Mouse (Mus musculus) fat pad, adult 2 months (tissue): Measurements from ENCODE around the gene Zfp598.

Source experiments
- DNase-seq: peaks from one replicate; pipeline ENCODE4 v3.0.0-alpha.2; 2011; ENCODE audit warnings: low read depth, low spot score; ENCODE audit errors: extremely low read depth

The Zfp598 gene

GRCm38 (mm10) chr17:24669545-24670245 is at the start of gene Zfp598:
Gene Zfp598, plus strand, starts transcription at chr17:24669687.
- DNase-seq: no peak

- no peak for DNase-seq
These were observed 44.0 kb upstream of the Zfp598 start for GRCm38 (mm10) chr17:24625472-24625871.

- no peak for DNase-seq
These were observed 40.8 kb upstream of the Zfp598 start for GRCm38 (mm10) chr17:24628646-24629045.

GRCm38 (mm10) chr17:24630072-24630471 is 39.4 kb upstream of the Zfp598 start:
- DNase-seq: no peak

- no peak for DNase-seq
These were observed 37.2 kb upstream of the Zfp598 start, which contains the start of the genes Tsc2 and Nthl1 for GRCm38 (mm10) chr17:24632167-24632812. Gene Tsc2, minus strand, starts transcription at chr17:24632630. Gene Nthl1, plus strand, starts transcription at chr17:24632680.

- DNase-seq: peak; percentile 19
These were observed 36.6 kb upstream of the Zfp598 start for GRCm38 (mm10) chr17:24632813-24633449.

GRCm38 (mm10) chr17:24633831-24634230 is 35.7 kb upstream of the Zfp598 start:
- no peak for DNase-seq

- no peak for DNase-seq
These were observed 34.5 kb upstream of the Zfp598 start for GRCm38 (mm10) chr17:24635024-24635423.

GRCm38 (mm10) chr17:24635694-24636093 is 33.8 kb upstream of the Zfp598 start:
- no peak for DNase-seq

GRCm38 (mm10) chr17:24636781-24637481 is 32.6 kb upstream of the Zfp598 start:
- no peak for DNase-seq

GRCm38 (mm10) chr17:24638214-24638613 is 31.3 kb upstream of the Zfp598 start:
- no peak for DNase-seq

GRCm38 (mm10) chr17:24638840-24639239 is 30.6 kb upstream of the Zfp598 start:
- DNase-seq: no peak

- no peak for DNase-seq
These were observed 29.9 kb upstream of the Zfp598 start for GRCm38 (mm10) chr17:24639571-24639988.

GRCm38 (mm10) chr17:24640119-24640518 is 29.4 kb upstream of the Zfp598 start:
- no peak for DNase-seq

- DNase-seq: no peak
These were observed 28.9 kb upstream of the Zfp598 start for GRCm38 (mm10) chr17:24640581-24640980.

GRCm38 (mm10) chr17:24641944-24642343 is 27.5 kb upstream of the Zfp598 start:
- DNase-seq: no peak

- DNase-seq: no peak
These were observed 26.6 kb upstream of the Zfp598 start for GRCm38 (mm10) chr17:24642791-24643343.

- DNase-seq: no peak
These were observed 25.3 kb upstream of the Zfp598 start for GRCm38 (mm10) chr17:24644030-24644715.

- DNase-seq: no peak
These were observed 24.4 kb upstream of the Zfp598 start for GRCm38 (mm10) chr17:24644875-24645721.
